Mouse (Mus musculus): ENCODE measurements at regions not wholly inside any gene's neighbourhood (a gene's known extent, or its start where the extent isn't known, plus 50 kb on each side); places are given as distances from the start of the nearest gene placed in this dataset.
A peak's percentile ranks its signal among the peaks of the same experiment; 100 is the strongest.
"Not testable (repeated sequence)": the region's sequence is repeated elsewhere in the genome, so short reads cannot be mapped to it uniquely, and the experiment has no call there.

GRCm38 (mm10) chr6:144940871-144941380, 135.1 kb downstream of the Bcat1 start:
- no peak for DNase-seq (ENCODE audit: low spot score in 2 of 2)

- no peak for DNase-seq (ENCODE audit: low spot score in 2 of 2)
Measured at GRCm38 (mm10) chr6:144938613-144939236, 137.3 kb downstream of the Bcat1 start.

- no peak for DNase-seq (ENCODE audit: low spot score in 2 of 2)
Measured at GRCm38 (mm10) chr6:144937211-144937610, 138.8 kb downstream of the Bcat1 start.

GRCm38 (mm10) chr6:144933722-144934235, 142.2 kb downstream of the Bcat1 start:
- no peak for DNase-seq (ENCODE audit: low spot score in 2 of 2)

GRCm38 (mm10) chr6:144932402-144932801, 143.6 kb downstream of the Bcat1 start:
- no peak for DNase-seq (ENCODE audit: low spot score in 2 of 2)

GRCm38 (mm10) chr6:144929959-144930358, 146.0 kb downstream of the Bcat1 start:
- DNase-seq (ENCODE audit: low spot score in 2 of 2) = no peak

GRCm38 (mm10) chr6:144929262-144929855, 146.6 kb downstream of the Bcat1 start:
- DNase-seq (ENCODE audit: low spot score in 2 of 2) = no peak

- no peak for DNase-seq (ENCODE audit: low spot score in 2 of 2)
Measured at GRCm38 (mm10) chr6:144927599-144927998, 145.8 kb upstream of the Sox5 start.

GRCm38 (mm10) chr6:144922762-144923161, 141.0 kb upstream of the Sox5 start:
- no peak for DNase-seq (ENCODE audit: low spot score in 2 of 2)

- DNase-seq (ENCODE audit: low spot score in 2 of 2) = no peak
Measured at GRCm38 (mm10) chr6:144919750-144920149, 138.0 kb upstream of the Sox5 start.

- DNase-seq (ENCODE audit: low spot score in 2 of 2) = no peak
Measured at GRCm38 (mm10) chr6:144917128-144917527, 135.4 kb upstream of the Sox5 start.

GRCm38 (mm10) chr6:144911781-144912180, 130.0 kb upstream of the Sox5 start:
- DNase-seq (ENCODE audit: low spot score in 2 of 2) = no peak

GRCm38 (mm10) chr6:144910392-144910791, 128.6 kb upstream of the Sox5 start:
- no peak for DNase-seq (ENCODE audit: low spot score in 2 of 2)

GRCm38 (mm10) chr6:144908646-144909045, 126.9 kb upstream of the Sox5 start:
- DNase-seq (ENCODE audit: low spot score in 2 of 2) = no peak

GRCm38 (mm10) chr6:144903156-144903555, 121.4 kb upstream of the Sox5 start:
- DNase-seq (ENCODE audit: low spot score in 2 of 2) = no peak

GRCm38 (mm10) chr6:144902267-144902995, 120.7 kb upstream of the Sox5 start:
- peak; percentile 63 to 75 for DNase-seq (ENCODE audit: low spot score in 2 of 2)

- DNase-seq (ENCODE audit: low spot score in 2 of 2) = no peak
Measured at GRCm38 (mm10) chr6:144901825-144902224, 120.0 kb upstream of the Sox5 start.

GRCm38 (mm10) chr6:144900858-144901257, 119.1 kb upstream of the Sox5 start:
- not testable (repeated sequence) for DNase-seq (ENCODE audit: low spot score in 2 of 2)

GRCm38 (mm10) chr6:144897526-144897925, 115.7 kb upstream of the Sox5 start:
- DNase-seq (ENCODE audit: low spot score in 2 of 2) = no peak

GRCm38 (mm10) chr6:144890914-144891313, 109.1 kb upstream of the Sox5 start:
- no peak for DNase-seq (ENCODE audit: low spot score in 2 of 2)

GRCm38 (mm10) chr6:144890166-144890565, 108.4 kb upstream of the Sox5 start:
- peak in 1 of 2 experiments; percentile 34 for DNase-seq (ENCODE audit: low spot score in 2 of 2)

GRCm38 (mm10) chr6:144883117-144883516, 101.3 kb upstream of the Sox5 start:
- DNase-seq (ENCODE audit: low spot score in 2 of 2) = no peak

- no peak for DNase-seq (ENCODE audit: low spot score in 2 of 2)
Measured at GRCm38 (mm10) chr6:144880098-144880497, 98.3 kb upstream of the Sox5 start.
